Mouse (Mus musculus): ENCODE measurements around the gene Rcl1. TPM values are rescaled to one million over a fixed set of nuclear protein-coding genes. Genes with fewer than 3 reads are reported as not detected.

Rcl1 gene
- polyA plus RNA-seq, 1 experiment: 17.0 TPM

GRCm38 (mm10) chr19:29139699-29140456, 38.7 kb downstream of the Rcl1 start:
- no peak overlapping the region for H3K27ac ChIP-seq (ENCODE audit: insufficient read depth, low read length)
- no peaks in the 10 kb centered on the region for H3K4me1 ChIP-seq (ENCODE audit: control insufficient read depth, insufficient read depth, low read length)
- TF ChIP-seq POLR2A (IDR thresholded peaks at IDR 0.05; ENCODE audit: low read depth, low read length) (no peak), CTCF (IDR thresholded peaks at IDR 0.05; ENCODE audit: borderline replicate concordance, insufficient read depth, low read length) (no peak)
- no peak overlapping the region for H3K4me3 ChIP-seq (ENCODE audit: insufficient read depth, low read length)

GRCm38 (mm10) chr19:29140933-29141332, 39.8 kb downstream of the Rcl1 start:
- H3K4me1 ChIP-seq (ENCODE audit: control insufficient read depth, insufficient read depth, low read length): no peaks in the 10 kb centered on the region
- no peak for TF ChIP-seq CTCF (IDR thresholded peaks at IDR 0.05; ENCODE audit: borderline replicate concordance, insufficient read depth, low read length)
- TF ChIP-seq POLR2A (IDR thresholded peaks at IDR 0.05; ENCODE audit: low read depth, low read length): no peak
- H3K27ac ChIP-seq (ENCODE audit: insufficient read depth, low read length): no peak overlapping the region
- H3K4me3 ChIP-seq (ENCODE audit: insufficient read depth, low read length): no peak overlapping the region

- Histone ChIP-seq H3K27ac (ENCODE audit: insufficient read depth, low read length) (no peak overlapping the region), H3K4me1 (ENCODE audit: control insufficient read depth, insufficient read depth, low read length) (no peaks in the 10 kb centered on the region), H3K4me3 (ENCODE audit: insufficient read depth, low read length) (no peak overlapping the region)
- TF ChIP-seq POLR2A (IDR thresholded peaks at IDR 0.05; ENCODE audit: low read depth, low read length) (no peak), CTCF (IDR thresholded peaks at IDR 0.05; ENCODE audit: borderline replicate concordance, insufficient read depth, low read length) (no peak)
Measured at GRCm38 (mm10) chr19:29142307-29142706, 41.1 kb downstream of the Rcl1 start.

- H3K4me1 ChIP-seq (ENCODE audit: control insufficient read depth, insufficient read depth, low read length): peaks cover 7% of the 10 kb centered on the region
- no peak overlapping the region for H3K27ac ChIP-seq (ENCODE audit: insufficient read depth, low read length)
- no peak overlapping the region for H3K4me3 ChIP-seq (ENCODE audit: insufficient read depth, low read length)
- TF ChIP-seq CTCF (IDR thresholded peaks at IDR 0.05; ENCODE audit: borderline replicate concordance, insufficient read depth, low read length): no peak
Measured at GRCm38 (mm10) chr19:29145421-29145820, 44.2 kb downstream of the Rcl1 start.

GRCm38 (mm10) chr19:29146820-29147219, 45.6 kb downstream of the Rcl1 start:
- Histone ChIP-seq H3K27ac (ENCODE audit: insufficient read depth, low read length) (no peak overlapping the region), H3K4me3 (ENCODE audit: insufficient read depth, low read length) (no peak overlapping the region)
- TF ChIP-seq CTCF (IDR thresholded peaks at IDR 0.05; ENCODE audit: borderline replicate concordance, insufficient read depth, low read length) (no peak), POLR2A (IDR thresholded peaks at IDR 0.05; ENCODE audit: low read depth, low read length) (no peak)

GRCm38 (mm10) chr19:29149583-29149982, 48.4 kb downstream of the Rcl1 start:
- H3K4me3 ChIP-seq (ENCODE audit: insufficient read depth, low read length): no peak overlapping the region
- TF ChIP-seq POLR2A (IDR thresholded peaks at IDR 0.05; ENCODE audit: low read depth, low read length): no peak
- TF ChIP-seq CTCF (IDR thresholded peaks at IDR 0.05; ENCODE audit: borderline replicate concordance, insufficient read depth, low read length): no peak
- H3K4me1 ChIP-seq (ENCODE audit: control insufficient read depth, insufficient read depth, low read length): peaks cover 7% of the 10 kb centered on the region
- H3K27ac ChIP-seq (ENCODE audit: insufficient read depth, low read length): peak overlapping the region; percentile 74

More at GRCm38 (mm10) chr19:29146820-29147219, 45.6 kb downstream of the Rcl1 start:
- H3K4me1 ChIP-seq (ENCODE audit: control insufficient read depth, insufficient read depth, low read length): peaks cover 7% of the 10 kb centered on the region

GRCm38 (mm10) chr19:29150038-29150437, 48.9 kb downstream of the Rcl1 start:
- Histone ChIP-seq H3K27ac (ENCODE audit: insufficient read depth, low read length) (peak overlapping the region; percentile 74), H3K4me1 (ENCODE audit: control insufficient read depth, insufficient read depth, low read length) (peaks cover 7% of the 10 kb centered on the region), H3K4me3 (ENCODE audit: insufficient read depth, low read length) (no peak overlapping the region)
- TF ChIP-seq POLR2A (IDR thresholded peaks at IDR 0.05; ENCODE audit: low read depth, low read length) (no peak), CTCF (IDR thresholded peaks at IDR 0.05; ENCODE audit: borderline replicate concordance, insufficient read depth, low read length) (no peak)

- no peak overlapping the region for H3K4me3 ChIP-seq (ENCODE audit: insufficient read depth, low read length)
- TF ChIP-seq CTCF (IDR thresholded peaks at IDR 0.05; ENCODE audit: borderline replicate concordance, insufficient read depth, low read length) (no peak), POLR2A (IDR thresholded peaks at IDR 0.05; ENCODE audit: low read depth, low read length) (no peak)
- H3K27ac ChIP-seq (ENCODE audit: insufficient read depth, low read length): no peak overlapping the region
- peaks cover 7% of the 10 kb centered on the region for H3K4me1 ChIP-seq (ENCODE audit: control insufficient read depth, insufficient read depth, low read length)
Measured at GRCm38 (mm10) chr19:29151443-29151842, 50.3 kb downstream of the Rcl1 start.

- H3K27ac ChIP-seq (ENCODE audit: insufficient read depth, low read length): no peak overlapping the region
- H3K4me1 ChIP-seq (ENCODE audit: control insufficient read depth, insufficient read depth, low read length): no peaks in the 10 kb centered on the region
- no peak overlapping the region for H3K4me3 ChIP-seq (ENCODE audit: insufficient read depth, low read length)
- TF ChIP-seq POLR2A (IDR thresholded peaks at IDR 0.05; ENCODE audit: low read depth, low read length): no peak
- TF ChIP-seq CTCF (IDR thresholded peaks at IDR 0.05; ENCODE audit: borderline replicate concordance, insufficient read depth, low read length): no peak
Measured at GRCm38 (mm10) chr19:29155552-29155951, 54.4 kb downstream of the Rcl1 start.

- no peaks in the 10 kb centered on the region for H3K4me1 ChIP-seq (ENCODE audit: control insufficient read depth, insufficient read depth, low read length)
- no peak overlapping the region for H3K4me3 ChIP-seq (ENCODE audit: insufficient read depth, low read length)
- TF ChIP-seq CTCF (IDR thresholded peaks at IDR 0.05; ENCODE audit: borderline replicate concordance, insufficient read depth, low read length): no peak
- TF ChIP-seq POLR2A (IDR thresholded peaks at IDR 0.05; ENCODE audit: low read depth, low read length): no peak
- no peak overlapping the region for H3K27ac ChIP-seq (ENCODE audit: insufficient read depth, low read length)
Measured at GRCm38 (mm10) chr19:29156417-29156816, 55.2 kb downstream of the Rcl1 start.

All from embryonic fibroblast, embryonic 13.5 days (primary cell).